8 mouse cellular contexts compared by ENCODE assay signal in the genomic region with DNA sequence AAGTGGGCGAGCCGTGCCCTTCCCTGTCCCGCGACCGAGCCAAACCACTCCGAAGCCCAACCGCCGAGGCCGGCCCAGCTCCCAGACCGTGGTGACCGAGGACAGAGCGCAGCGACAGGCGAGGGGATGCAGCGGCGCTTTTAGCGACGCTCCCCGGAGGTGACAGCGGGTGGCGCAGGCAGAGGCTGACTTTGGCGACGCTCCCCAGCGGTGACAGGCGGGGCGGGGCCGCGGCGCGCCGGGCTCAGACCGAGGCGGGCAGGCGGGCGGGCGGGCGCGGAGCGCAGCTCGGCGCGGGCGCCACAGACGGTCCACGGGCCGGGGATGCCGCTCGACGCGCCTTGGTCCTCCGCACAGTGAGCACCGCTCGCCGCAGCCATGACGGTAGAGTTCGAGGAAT. TPM values are rescaled to one million over a fixed set of nuclear protein-coding genes. Genes with fewer than 3 reads are reported as not detected.
DNase-seq lines count a peak whose midpoint lies in the region; ATAC-seq and TF ChIP-seq lines count a peak whose summit lies in the region.

No protein-coding gene starts in this region.

- TF ChIP-seq POLR2A in heart, adult 2 months (IDR thresholded peaks at IDR 0.05; ENCODE audit: insufficient read depth, low read depth, low read length) = peak; percentile 49

- H3K4me3 ChIP-seq in heart, adult 2 months = peak overlapping the region; percentile 96
- H3K4me3 ChIP-seq in liver, embryonic 11.5 days (ENCODE audit: low read depth, low read length) = peak overlapping the region; percentile 96

- TF ChIP-seq CTCF in heart, adult 2 months (IDR thresholded peaks at IDR 0.05) = peak; percentile 54

- peak; percentile 86 for DNase-seq in 416B (ENCODE audit: low read depth)
- DNase-seq in adrenal gland, postnatal 14 days = peak; percentile 93
- DNase-seq in embryo, embryonic 9.5 days (ENCODE audit: extremely low spot score) = peak; percentile 85
- peak; percentile 90 to 92 for DNase-seq in heart, adult 2 months
- peak; percentile 61 to 74 for DNase-seq in kidney, adult 8-10 months
- peak; percentile 87 for DNase-seq in liver, embryonic 11.5 days (ENCODE audit: low spot score)
- peak; percentile 88 for DNase-seq in splenic B cell, adult 2 months (ENCODE audit: low read depth, low spot score)

- H3K36me3 ChIP-seq in heart, adult 2 months (ENCODE audit: control insufficient read depth, insufficient read depth, low read length) = peaks cover 3% of the 10 kb centered on the region
- peaks cover 23% of the 10 kb centered on the region for H3K36me3 ChIP-seq in liver, embryonic 11.5 days (ENCODE audit: control insufficient read depth, insufficient read depth, low read length)
- peaks cover 3% of the 10 kb centered on the region for H3K36me3 ChIP-seq in splenic B cell, adult 2 months (ENCODE audit: control insufficient read depth, insufficient read depth, low read length, poor library complexity, severe bottlenecking)

- H3K27me3 ChIP-seq in heart, adult 2 months (ENCODE audit: control insufficient read depth, insufficient read depth, low read length) = no peaks in the 10 kb centered on the region
- H3K27me3 ChIP-seq in liver, embryonic 11.5 days (replicated peaks; ENCODE audit: control insufficient read depth, insufficient read depth, low read length) = no peaks in the 10 kb centered on the region
- H3K27me3 ChIP-seq in splenic B cell, adult 2 months (ENCODE audit: control insufficient read depth, insufficient read depth, low read length, poor library complexity, severe bottlenecking) = no peaks in the 10 kb centered on the region

- intact Hi-C loops in heart, adult 2 months (cut with DNase I) = loop anchor here (2.0 to 5.0 kb wide), 3 partner anchors 23 to 220 kb away; a partner anchor contains a TSS

- H3K9me3 ChIP-seq in liver, embryonic 11.5 days (ENCODE audit: control insufficient read depth, low read length) = no peaks in the 10 kb centered on the region

- WGBS in heart, adult 2 months = under 1% methylated on average over 55 of the region's 56 CpGs
- WGBS in liver, embryonic 11.5 days = under 1% methylated on average over 56 of the region's 56 CpGs

- peaks cover 10% of the 10 kb centered on the region; the same call in 1 of the 2 replicates for H3K79me2 ChIP-seq in heart, adult 2 months (replicated peaks; ENCODE audit: control insufficient read depth, insufficient read depth, low read length)

- peak overlapping the region; percentile 99 for H3K4me2 ChIP-seq in liver, embryonic 11.5 days

- ATAC-seq in liver, embryonic 11.5 days (replicated peaks; ENCODE audit: low FRiP score) = peak; percentile 89
- peak; percentile 49 for ATAC-seq in monocyte, adult 5-6 weeks (replicated peaks; ENCODE audit: insufficient number of reproducible peaks, low FRiP score, low TSS enrichment, poor library complexity, severe bottlenecking)

- peak overlapping the region; percentile 96 for H3K27ac ChIP-seq in heart, adult 2 months
- H3K27ac ChIP-seq in liver, embryonic 11.5 days (ENCODE audit: low read depth, low read length) = peak overlapping the region; percentile 97

- peaks cover 27% of the 10 kb centered on the region for H3K4me1 ChIP-seq in heart, adult 2 months (ENCODE audit: control insufficient read depth, insufficient read depth, low read length)
- peaks cover 34% of the 10 kb centered on the region for H3K4me1 ChIP-seq in liver, embryonic 11.5 days (replicated peaks; ENCODE audit: control insufficient read depth, insufficient read depth, low read length)

- no peak for TF ChIP-seq EP300 in heart, adult 2 months (IDR thresholded peaks at IDR 0.05; ENCODE audit: insufficient read depth, low read depth, low read length)

- peak overlapping the region; percentile 98 for H3K9ac ChIP-seq in heart, adult 2 months (ENCODE audit: low read depth, low read length)
- peak overlapping the region; percentile 95 for H3K9ac ChIP-seq in liver, embryonic 11.5 days (ENCODE audit: low read depth, low read length)

RNA-seq across cellular contexts. Expression of a gene that starts 0.4 kb away (rescaled TPM):
- 20.3 and 25.6 TPM in 2 replicates for total RNA-seq in adrenal gland, postnatal 14 days (2021)
- total RNA-seq in heart, adult 2 months (2021) = 10 to 100 TPM in 1 of 2 experiments, 1 to 10 TPM in 1; 9.7 to 11.3 TPM
- polyA plus RNA-seq in heart, adult 2 months (2012; rRNA removed) = 19.2 and 20.0 TPM in 2 replicates
- polyA plus RNA-seq in liver, embryonic 11.5 days (2014; fragmentation: Nextera tagmentation; extraction: Ambion mirVana) = 16.1 and 17.9 TPM in 2 replicates
- 17.2 to 19.3 TPM (median 17.3 TPM) in 3 replicates for total RNA-seq in monocyte, adult 5-6 weeks (2017)

RNA-seq across cellular contexts. Expression of a gene that starts 0.4 kb away (rescaled TPM):
- 30.8 and 33.9 TPM in 2 replicates for total RNA-seq in adrenal gland, postnatal 14 days (2021)
- 10 to 100 TPM in 1 of 2 experiments, 1 to 10 TPM in 1; 9.4 to 10.1 TPM for total RNA-seq in heart, adult 2 months (2021)
- polyA plus RNA-seq in heart, adult 2 months (2012; rRNA removed) = 19.9 and 31.3 TPM in 2 replicates
- 48.5 and 49.1 TPM in 2 replicates for polyA plus RNA-seq in liver, embryonic 11.5 days (2014; fragmentation: Nextera tagmentation; extraction: Ambion mirVana)
- total RNA-seq in monocyte, adult 5-6 weeks (2017) = 3.8 to 12.8 TPM (median 10.3 TPM) in 3 replicates

RNA-seq across cellular contexts. Expression of a gene that starts 22.7 kb away (rescaled TPM):
- total RNA-seq in adrenal gland, postnatal 14 days (2021) = 26.4 and 32.5 TPM in 2 replicates
- 10 to 100 TPM; 15.3 to 17.4 TPM for total RNA-seq in heart, adult 2 months (2021)
- 15.8 and 23.2 TPM in 2 replicates for polyA plus RNA-seq in heart, adult 2 months (2012; rRNA removed)
- 79.3 and 86.8 TPM in 2 replicates for polyA plus RNA-seq in liver, embryonic 11.5 days (2014; fragmentation: Nextera tagmentation; extraction: Ambion mirVana)
- 21.5 to 28.1 TPM (median 24.5 TPM) in 3 replicates for total RNA-seq in monocyte, adult 5-6 weeks (2017)

RNA-seq across cellular contexts. Expression of a gene that starts 22.8 kb away (rescaled TPM):
- total RNA-seq in adrenal gland, postnatal 14 days (2021) = 18.4 and 21.6 TPM in 2 replicates
- total RNA-seq in heart, adult 2 months (2021) = 1 to 10 TPM; 5.1 to 6.9 TPM
- polyA plus RNA-seq in heart, adult 2 months (2012; rRNA removed) = 8.9 and 12.4 TPM in 2 replicates
- polyA plus RNA-seq in liver, embryonic 11.5 days (2014; fragmentation: Nextera tagmentation; extraction: Ambion mirVana) = 16.4 and 16.9 TPM in 2 replicates
- 5.7 to 8.4 TPM (median 6.6 TPM) in 3 replicates for total RNA-seq in monocyte, adult 5-6 weeks (2017)

RNA-seq across cellular contexts. Expression of a gene that starts 28.9 kb away (rescaled TPM):
- 0.19 and 0.56 TPM in 2 replicates for total RNA-seq in adrenal gland, postnatal 14 days (2021)
- under 1 TPM; 0.13 to 0.16 TPM for total RNA-seq in heart, adult 2 months (2021)
- polyA plus RNA-seq in heart, adult 2 months (2012; rRNA removed) = 0.32 and 0.35 TPM in 2 replicates
- 0.22 and 0.26 TPM in 2 replicates for polyA plus RNA-seq in liver, embryonic 11.5 days (2014; fragmentation: Nextera tagmentation; extraction: Ambion mirVana)
- 0.29 to 1.6 TPM (median 0.64 TPM) in 3 replicates for total RNA-seq in monocyte, adult 5-6 weeks (2017)

Comparison
In these comparisons a context has a peak if more than half of its experiments do, and no peak if none do; other contexts are left out.
1. Peak in every context shown above with its lines: DNase-seq, ATAC-seq, H3K4me3 ChIP-seq and H3K27ac ChIP-seq.